Mouse (Mus musculus): Measurements from ENCODE around the gene Olfr215. TPM values are rescaled to one million over a fixed set of nuclear protein-coding genes. Genes with fewer than 3 reads are reported as not detected.
"Not testable (repeated sequence)": the region's sequence is repeated elsewhere in the genome, so short reads cannot be mapped to it uniquely, and the experiment has no call there.

The Olfr215 gene
- polyA plus RNA-seq, 1 experiment from 2014 or later, result not detected

DNA sequence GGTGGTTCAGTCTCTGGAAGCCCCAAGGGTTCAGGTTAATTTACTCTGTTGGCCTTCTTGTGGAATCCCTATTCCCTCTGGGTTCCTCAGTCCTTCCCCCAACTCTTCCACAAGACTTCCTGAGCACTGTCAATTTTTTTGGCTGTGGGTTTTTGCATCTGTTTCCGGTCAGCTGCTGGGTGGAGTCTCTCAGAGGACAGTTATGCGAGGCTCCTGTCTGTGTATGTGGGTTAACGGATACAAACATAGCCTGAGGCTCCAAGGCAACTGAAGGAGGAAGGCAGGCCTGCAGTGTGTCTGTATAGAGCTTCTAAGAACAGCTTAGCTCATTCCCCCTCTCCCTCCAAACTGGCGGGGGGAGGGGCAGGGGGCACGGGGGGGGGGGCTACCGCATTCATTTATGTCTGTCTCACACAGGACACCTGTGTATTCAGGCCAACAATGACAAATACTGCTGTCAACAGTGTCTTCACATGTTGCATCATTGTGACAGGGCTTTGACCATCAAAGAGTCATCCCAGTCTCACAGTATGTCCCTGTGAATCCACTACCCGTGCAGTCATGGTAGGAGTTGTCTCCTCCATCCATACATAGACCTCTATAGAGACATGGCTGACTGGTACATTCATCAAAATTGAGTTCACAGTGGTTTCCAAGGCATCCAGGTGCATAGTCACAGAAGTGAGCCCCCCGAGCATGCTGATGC is 37.5 kb upstream of the Olfr215 start:
- Histone ChIP-seq H3K4me1 (ENCODE audit: insufficient read depth, low read depth, low read length) (no peaks in the 10 kb centered on the region), H3K27me3 (replicated peaks; ENCODE audit: insufficient read depth, low read length) (no peaks in the 10 kb centered on the region), H3K9me3 (ENCODE audit: low read length) (no peaks in the 10 kb centered on the region), H3K4me3 (ENCODE audit: low read depth, low read length) (no peak overlapping the region), H3K4me2 (replicated peaks; ENCODE audit: low read depth, low read length) (no peak overlapping the region), H3K36me3 (ENCODE audit: insufficient read depth, low read length) (no peaks in the 10 kb centered on the region), H3K27ac (ENCODE audit: low read length) (no peak overlapping the region), H3K9ac (replicated peaks; ENCODE audit: low read depth) (no peak overlapping the region)
- ATAC-seq (peak; percentile 41; the same call in 1 of the 2 replicates), DNase-seq (ENCODE audit: low spot score) (peak; percentile 21)
- 65% methylated on average over 7 of the region's 8 CpGs for WGBS
- TF ChIP-seq CTCF (IDR thresholded peaks at IDR 0.05), result no peak

DNA sequence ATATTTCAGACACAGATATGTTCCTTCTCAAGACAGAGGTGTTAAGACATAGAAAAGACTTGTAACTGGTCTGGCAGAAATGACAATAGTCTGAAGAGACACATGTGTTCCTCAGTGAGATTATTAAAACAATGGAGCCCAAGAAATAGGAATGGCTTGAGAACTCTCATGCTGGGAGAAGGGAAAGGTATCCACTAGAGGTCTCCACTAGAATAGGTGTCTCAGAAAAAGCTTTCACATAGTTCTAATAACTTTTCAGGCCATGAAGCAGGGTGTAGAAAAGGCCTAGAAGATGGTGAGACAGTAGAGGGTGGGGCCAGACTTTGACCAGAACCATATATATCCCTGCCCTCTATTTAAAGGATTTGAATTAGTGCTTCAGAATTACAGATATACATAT is 34.1 kb upstream of the Olfr215 start:
- H3K4me3 ChIP-seq (ENCODE audit: low read depth, low read length), result no peak overlapping the region
- H3K27me3 ChIP-seq (replicated peaks; ENCODE audit: insufficient read depth, low read length), result no peaks in the 10 kb centered on the region
- H3K9me3 ChIP-seq (ENCODE audit: low read length), result no peaks in the 10 kb centered on the region
- H3K4me2 ChIP-seq (replicated peaks; ENCODE audit: low read depth, low read length), result no peak overlapping the region
- no peak for ATAC-seq
- no peak overlapping the region for H3K9ac ChIP-seq (replicated peaks; ENCODE audit: low read depth)
- TF ChIP-seq CTCF (IDR thresholded peaks at IDR 0.05) (peak; percentile 45), EP300 (IDR thresholded peaks at IDR 0.05) (no peak)
- H3K27ac ChIP-seq (ENCODE audit: low read length), result no peak overlapping the region
- no peaks in the 10 kb centered on the region for H3K36me3 ChIP-seq (ENCODE audit: insufficient read depth, low read length)
- H3K4me1 ChIP-seq (ENCODE audit: insufficient read depth, low read depth, low read length), result no peaks in the 10 kb centered on the region
- DNase-seq (ENCODE audit: low spot score), result peak; percentile 29

DNA sequence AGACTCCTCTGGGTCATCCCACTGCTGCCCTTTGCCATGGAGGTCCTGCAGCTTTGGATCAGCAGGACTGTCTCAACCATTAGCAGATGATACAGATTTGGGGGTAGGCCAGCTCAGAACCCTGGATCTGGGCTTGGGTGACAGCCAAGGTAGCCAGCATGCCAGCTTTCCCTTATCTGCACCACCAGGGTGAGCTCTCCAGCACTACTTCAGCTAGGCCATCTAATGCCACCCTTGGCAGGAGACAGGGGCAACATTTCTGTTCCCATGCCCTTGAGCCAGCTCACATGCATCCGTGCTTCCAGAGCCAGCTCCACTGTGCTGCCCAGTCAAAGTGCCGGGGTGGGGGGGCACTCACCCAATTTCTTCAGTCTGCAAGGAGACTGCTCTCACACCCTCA is 31.7 kb upstream of the Olfr215 start:
- Histone ChIP-seq H3K4me3 (ENCODE audit: low read depth, low read length) (no peak overlapping the region), H3K4me2 (replicated peaks; ENCODE audit: low read depth, low read length) (no peak overlapping the region), H3K4me1 (ENCODE audit: insufficient read depth, low read depth, low read length) (no peaks in the 10 kb centered on the region), H3K27ac (ENCODE audit: low read length) (no peak overlapping the region), H3K36me3 (ENCODE audit: insufficient read depth, low read length) (no peaks in the 10 kb centered on the region), H3K9ac (replicated peaks; ENCODE audit: low read depth) (no peak overlapping the region), H3K27me3 (replicated peaks; ENCODE audit: insufficient read depth, low read length) (no peaks in the 10 kb centered on the region), H3K9me3 (ENCODE audit: low read length) (no peaks in the 10 kb centered on the region)
- TF ChIP-seq CTCF (IDR thresholded peaks at IDR 0.05) (no peak), EP300 (IDR thresholded peaks at IDR 0.05) (no peak)
- WGBS, result 78% methylated on average over 2 of the region's 2 CpGs
- DNase-seq (ENCODE audit: low spot score) (no peak), ATAC-seq (no peak)

DNA sequence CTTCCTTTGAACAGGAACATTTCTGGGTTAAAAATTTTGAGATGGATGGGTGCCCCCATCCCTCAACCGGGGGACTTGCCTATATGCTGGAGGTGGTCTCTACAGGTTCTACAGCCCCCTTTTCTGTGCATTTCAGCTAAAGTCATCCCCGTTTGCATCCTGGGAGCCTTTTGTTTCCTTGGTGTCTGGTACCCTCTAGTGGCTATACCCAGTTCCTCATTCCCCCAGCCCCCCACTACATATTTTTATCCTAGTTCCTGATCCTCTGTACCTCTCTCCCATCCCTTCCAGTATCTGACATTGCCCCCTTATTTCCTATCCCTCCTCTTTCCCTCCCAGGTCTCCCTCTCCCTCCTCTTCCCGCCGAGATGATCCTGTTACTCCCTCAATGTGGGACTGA is 23.2 kb upstream of the Olfr215 start:
- Histone ChIP-seq H3K36me3 (ENCODE audit: insufficient read depth, low read length) (no peaks in the 10 kb centered on the region), H3K4me2 (replicated peaks; ENCODE audit: low read depth, low read length) (no peak overlapping the region), H3K9me3 (ENCODE audit: low read length) (no peaks in the 10 kb centered on the region), H3K27me3 (replicated peaks; ENCODE audit: insufficient read depth, low read length) (no peaks in the 10 kb centered on the region), H3K27ac (ENCODE audit: low read length) (no peak overlapping the region), H3K4me1 (ENCODE audit: insufficient read depth, low read depth, low read length) (no peaks in the 10 kb centered on the region), H3K4me3 (ENCODE audit: low read depth, low read length) (no peak overlapping the region), H3K9ac (replicated peaks; ENCODE audit: low read depth) (no peak overlapping the region)
- no peak for ATAC-seq
- no peak for TF ChIP-seq EP300 (IDR thresholded peaks at IDR 0.05)
- TF ChIP-seq CTCF (IDR thresholded peaks at IDR 0.05), result no peak
- 43% methylated on average over 4 of the region's 4 CpGs for WGBS
- DNase-seq (ENCODE audit: low spot score), result no peak

DNA sequence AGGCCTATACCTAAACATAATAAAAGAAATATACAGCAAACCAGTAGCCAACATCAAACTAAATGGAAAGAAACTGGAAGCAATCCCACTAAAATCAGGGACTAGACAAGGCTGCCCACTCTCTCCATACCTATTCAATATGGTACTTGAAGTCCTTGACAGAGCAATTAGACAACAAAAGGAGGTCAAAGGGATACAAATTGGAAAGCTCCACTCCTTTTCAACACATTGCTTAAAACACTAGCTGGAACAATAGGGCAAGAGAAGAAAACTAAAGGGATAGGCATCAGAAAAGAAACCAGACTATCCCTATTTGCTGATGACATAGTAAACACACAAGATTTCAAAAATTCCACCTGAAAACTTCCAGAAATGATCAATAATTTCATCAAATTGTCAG is 17.0 kb upstream of the Olfr215 start:
- H3K4me3 ChIP-seq (ENCODE audit: low read depth, low read length); DNase-seq (ENCODE audit: low spot score); H3K9me3 ChIP-seq (ENCODE audit: low read length); H3K4me1 ChIP-seq (ENCODE audit: insufficient read depth, low read depth, low read length); H3K36me3 ChIP-seq (ENCODE audit: insufficient read depth, low read length); H3K27me3 ChIP-seq (replicated peaks; ENCODE audit: insufficient read depth, low read length); H3K27ac ChIP-seq (ENCODE audit: low read length); H3K9ac ChIP-seq (replicated peaks; ENCODE audit: low read depth); H3K4me2 ChIP-seq (replicated peaks; ENCODE audit: low read depth, low read length); ATAC-seq: not testable (repeated sequence)

DNA sequence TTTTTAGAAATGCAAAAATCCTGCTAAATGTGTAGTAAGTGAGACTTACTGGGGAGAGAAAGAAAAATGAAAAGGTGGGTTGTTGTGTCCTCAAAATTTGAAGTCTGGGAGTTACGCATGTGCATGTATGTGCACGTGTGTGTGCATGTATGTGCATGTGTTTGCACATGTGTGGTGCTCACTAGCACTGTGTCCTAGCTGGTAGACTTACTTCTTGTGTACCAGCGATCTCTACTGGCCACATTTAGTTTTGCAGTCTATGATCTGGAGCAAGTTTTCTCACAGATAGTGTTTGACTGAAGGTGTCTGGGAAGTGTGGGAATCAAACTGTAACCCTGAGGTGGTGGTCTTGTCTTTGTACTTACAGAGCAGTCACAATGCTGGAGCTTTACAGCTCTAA is 14.2 kb downstream of the Olfr215 start:
- Histone ChIP-seq H3K9me3 (ENCODE audit: low read length) (no peaks in the 10 kb centered on the region), H3K4me3 (ENCODE audit: low read depth, low read length) (no peak overlapping the region), H3K27ac (ENCODE audit: low read length) (no peak overlapping the region), H3K4me2 (replicated peaks; ENCODE audit: low read depth, low read length) (no peak overlapping the region), H3K36me3 (ENCODE audit: insufficient read depth, low read length) (no peaks in the 10 kb centered on the region), H3K27me3 (replicated peaks; ENCODE audit: insufficient read depth, low read length) (no peaks in the 10 kb centered on the region), H3K9ac (replicated peaks; ENCODE audit: low read depth) (no peak overlapping the region), H3K4me1 (ENCODE audit: insufficient read depth, low read depth, low read length) (no peaks in the 10 kb centered on the region)
- no peak for TF ChIP-seq EP300 (IDR thresholded peaks at IDR 0.05)
- peak; percentile 74 for TF ChIP-seq CTCF (IDR thresholded peaks at IDR 0.05)
- ATAC-seq (no peak), DNase-seq (ENCODE audit: low spot score) (peak; percentile 31)
- WGBS, result 15% methylated on average over 3 of the region's 3 CpGs

DNA sequence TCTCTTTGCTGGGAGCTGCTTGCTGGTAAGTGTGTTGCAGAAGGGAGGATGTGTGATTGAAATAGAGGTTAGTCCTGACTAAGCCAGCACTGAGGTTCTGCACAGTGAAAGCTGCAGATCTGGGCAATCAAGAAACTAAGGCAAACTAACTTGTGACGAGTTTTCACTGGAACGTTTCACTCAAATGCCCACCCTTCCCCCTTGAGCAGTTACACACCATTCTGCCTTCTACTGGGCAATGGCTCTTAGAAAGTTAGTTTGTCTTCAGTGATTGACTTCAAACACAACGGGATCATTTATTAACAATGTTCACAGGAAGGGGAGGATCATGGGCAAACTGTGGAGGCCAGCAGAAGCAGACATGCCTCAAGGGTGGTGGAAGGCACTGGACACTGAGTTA is 29.0 kb downstream of the Olfr215 start:
- no peaks in the 10 kb centered on the region for H3K4me1 ChIP-seq (ENCODE audit: insufficient read depth, low read depth, low read length)
- no peak overlapping the region for H3K4me3 ChIP-seq (ENCODE audit: low read depth, low read length)
- TF ChIP-seq CTCF (IDR thresholded peaks at IDR 0.05) (no peak), EP300 (IDR thresholded peaks at IDR 0.05) (no peak)
- no peak overlapping the region for H3K27ac ChIP-seq (ENCODE audit: low read length)
- H3K36me3 ChIP-seq (ENCODE audit: insufficient read depth, low read length), result no peaks in the 10 kb centered on the region
- no peaks in the 10 kb centered on the region for H3K27me3 ChIP-seq (replicated peaks; ENCODE audit: insufficient read depth, low read length)
- H3K9ac ChIP-seq (replicated peaks; ENCODE audit: low read depth), result no peak overlapping the region
- H3K4me2 ChIP-seq (replicated peaks; ENCODE audit: low read depth, low read length), result no peak overlapping the region
- DNase-seq (ENCODE audit: low spot score) (no peak), ATAC-seq (no peak)
- WGBS, result 37% methylated on average over 3 of the region's 3 CpGs
- H3K9me3 ChIP-seq (ENCODE audit: low read length), result no peaks in the 10 kb centered on the region

Measured in lung, postnatal 0 days (tissue).